Mouse (Mus musculus) embryonic facial prominence, embryonic 15.5 days (tissue): ENCODE measurements at regions not wholly inside any gene's neighbourhood (a gene's known extent, or its start where the extent isn't known, plus 50 kb on each side); places are given as distances from the start of the nearest gene placed in this dataset.

Source experiments
- ATAC-seq: fragments of 200-750 bp; cut with Nextera tagmentation; 2 replicates; pipeline ENCODE4 v1.8.0; 2017; ENCODE audit warnings: low read depth, moderate TSS enrichment; ENCODE audit not compliant: insufficient number of reproducible peaks, low FRiP score, low TSS enrichment
- H3K27ac ChIP-seq: fragments of 300-500 bp; sonication (generic); replicated peaks from 2 replicates; pipeline ENCODE4 v1.5.1; 2015; ENCODE audit warnings: mild to moderate bottlenecking, inconsistent platforms
- H3K27me3 ChIP-seq: fragments of 300-500 bp; sonication (generic); 2 replicates; pipeline ENCODE4 v1.6.1; 2015; ENCODE audit warnings: inconsistent platforms
- H3K36me3 ChIP-seq: fragments of 300-500 bp; sonication (generic); 2 replicates; pipeline ENCODE4 v1.6.1; 2015; ENCODE audit warnings: mild to moderate bottlenecking, inconsistent platforms
- H3K4me1 ChIP-seq: fragments of 300-500 bp; sonication (generic); 2 replicates; pipeline ENCODE4 v1.6.1; 2015; ENCODE audit warnings: inconsistent platforms
- H3K4me2 ChIP-seq: fragments of 300-500 bp; sonication (generic); replicated peaks from 2 replicates; pipeline ENCODE4 v1.6.1; 2015; ENCODE audit warnings: mild to moderate bottlenecking, inconsistent platforms
- H3K4me3 ChIP-seq: fragments of 300-500 bp; sonication (generic); replicated peaks from 2 replicates; pipeline ENCODE4 v1.5.1; 2015; ENCODE audit warnings: mild to moderate bottlenecking, inconsistent platforms
- H3K9ac ChIP-seq: fragments of 300-500 bp; sonication (generic); 2 replicates; pipeline ENCODE4 v1.6.1; 2015; ENCODE audit warnings: inconsistent platforms
- H3K9me3 ChIP-seq: fragments of 300-500 bp; sonication (generic); replicated peaks from 2 replicates; pipeline ENCODE4 v1.6.1; 2016; ENCODE audit warnings: inconsistent platforms
- WGBS: fragments of 180-500 bp; shearing (Covaris S2); methylation state at CpG from one replicate; pipeline ENCODE4 v1.1.7; 2015; 5-methylcytosine and 5-hydroxymethylcytosine counted together

- no peak overlapping the region for H3K4me3 ChIP-seq
- 77% methylated on average over 3 of the region's 3 CpGs for WGBS
- H3K4me2 ChIP-seq: no peak overlapping the region
- H3K4me1 ChIP-seq: 0 out of 2 replicates have a peak, but pooled peaks cover 4% of the 10 kb centered on the region
- no peak overlapping the region for H3K27ac ChIP-seq
- H3K9me3 ChIP-seq: no peaks in the 10 kb centered on the region
- no peak for ATAC-seq
- no peaks in the 10 kb centered on the region for H3K36me3 ChIP-seq
- no peak overlapping the region for H3K9ac ChIP-seq
- H3K27me3 ChIP-seq: no peaks in the 10 kb centered on the region
These were observed 110.2 kb downstream of the Chst1 start for GRCm38 (mm10) chr2:92709668-92710067.

GRCm38 (mm10) chr2:92711122-92711777, 111.7 kb downstream of the Chst1 start:
- H3K4me1 ChIP-seq: 0 out of 2 replicates have a peak, but pooled peaks cover 4% of the 10 kb centered on the region
- no peaks in the 10 kb centered on the region for H3K36me3 ChIP-seq
- H3K27me3 ChIP-seq: no peaks in the 10 kb centered on the region
- H3K27ac ChIP-seq: no peak overlapping the region
- H3K9me3 ChIP-seq: no peaks in the 10 kb centered on the region
- no peak overlapping the region for H3K4me3 ChIP-seq
- H3K9ac ChIP-seq: no peak overlapping the region
- H3K4me2 ChIP-seq: 0 out of 2 replicates have a peak overlapping the region, but pooled peaks have one; percentile 6
- no peak for ATAC-seq
- 29% methylated on average over 15 of the region's 15 CpGs for WGBS

GRCm38 (mm10) chr2:92712266-92713144, 113.0 kb downstream of the Chst1 start:
- ATAC-seq: no peak
- no peak overlapping the region for H3K4me2 ChIP-seq
- no peaks in the 10 kb centered on the region for H3K27me3 ChIP-seq
- H3K4me3 ChIP-seq: no peak overlapping the region
- no peak overlapping the region for H3K27ac ChIP-seq
- 51% methylated on average over 11 of the region's 11 CpGs for WGBS
- H3K36me3 ChIP-seq: no peaks in the 10 kb centered on the region
- no peaks in the 10 kb centered on the region for H3K9me3 ChIP-seq
- 0 out of 2 replicates have a peak, but pooled peaks cover 4% of the 10 kb centered on the region for H3K4me1 ChIP-seq
- H3K9ac ChIP-seq: no peak overlapping the region

GRCm38 (mm10) chr2:92717706-92718105, 118.2 kb downstream of the Chst1 start:
- H3K9me3 ChIP-seq: no peaks in the 10 kb centered on the region
- no peak overlapping the region for H3K4me2 ChIP-seq
- no peak overlapping the region for H3K9ac ChIP-seq
- H3K27me3 ChIP-seq: no peaks in the 10 kb centered on the region
- ATAC-seq: no peak
- no peak overlapping the region for H3K4me3 ChIP-seq
- H3K36me3 ChIP-seq: no peaks in the 10 kb centered on the region
- H3K4me1 ChIP-seq: no peaks in the 10 kb centered on the region
- WGBS: 65% methylated on average over 3 of the region's 3 CpGs
- no peak overlapping the region for H3K27ac ChIP-seq

GRCm38 (mm10) chr2:92721951-92722350, 122.4 kb downstream of the Chst1 start:
- Histone ChIP-seq H3K27ac (no peak overlapping the region), H3K4me3 (no peak overlapping the region), H3K27me3 (no peaks in the 10 kb centered on the region), H3K9ac (no peak overlapping the region), H3K4me2 (no peak overlapping the region), H3K9me3 (no peaks in the 10 kb centered on the region), H3K4me1 (no peaks in the 10 kb centered on the region), H3K36me3 (no peaks in the 10 kb centered on the region)
- 81% methylated on average over 3 of the region's 3 CpGs for WGBS
- ATAC-seq: no peak

- Histone ChIP-seq H3K27ac (no peak overlapping the region), H3K4me1 (no peaks in the 10 kb centered on the region), H3K4me3 (no peak overlapping the region), H3K4me2 (no peak overlapping the region), H3K36me3 (no peaks in the 10 kb centered on the region), H3K9me3 (no peaks in the 10 kb centered on the region), H3K27me3 (no peaks in the 10 kb centered on the region), H3K9ac (no peak overlapping the region)
- ATAC-seq: no peak
- whole genome bisulfite sequencing: 36% methylated on average over 9 of the region's 9 CpGs
These were observed 124.2 kb downstream of the Chst1 start for GRCm38 (mm10) chr2:92723618-92724263.

GRCm38 (mm10) chr2:92726640-92727039, 127.1 kb downstream of the Chst1 start:
- Histone ChIP-seq H3K4me3 (no peak overlapping the region), H3K27me3 (no peaks in the 10 kb centered on the region), H3K36me3 (no peaks in the 10 kb centered on the region), H3K27ac (no peak overlapping the region), H3K4me1 (no peaks in the 10 kb centered on the region), H3K4me2 (no peak overlapping the region), H3K9ac (no peak overlapping the region), H3K9me3 (no peaks in the 10 kb centered on the region)
- peak; percentile 30; the same call in 1 of the 2 replicates for ATAC-seq
- WGBS: 45% methylated on average over 7 of the region's 7 CpGs

GRCm38 (mm10) chr2:92727241-92727640, 127.7 kb downstream of the Chst1 start:
- no peaks in the 10 kb centered on the region for H3K9me3 ChIP-seq
- no peak overlapping the region for H3K4me3 ChIP-seq
- no peaks in the 10 kb centered on the region for H3K27me3 ChIP-seq
- ATAC-seq: peak; percentile 66; the same call in 1 of the 2 replicates
- no peaks in the 10 kb centered on the region for H3K4me1 ChIP-seq
- WGBS: 81% methylated on average over 2 of the region's 2 CpGs
- H3K4me2 ChIP-seq: no peak overlapping the region
- no peak overlapping the region for H3K9ac ChIP-seq
- H3K36me3 ChIP-seq: no peaks in the 10 kb centered on the region
- H3K27ac ChIP-seq: no peak overlapping the region

GRCm38 (mm10) chr2:92728388-92728787, 128.9 kb downstream of the Chst1 start:
- 66% methylated on average over 3 of the region's 3 CpGs for WGBS
- H3K9me3 ChIP-seq: no peaks in the 10 kb centered on the region
- no peak for ATAC-seq
- no peak overlapping the region for H3K4me2 ChIP-seq
- no peaks in the 10 kb centered on the region for H3K36me3 ChIP-seq
- H3K9ac ChIP-seq: no peak overlapping the region
- no peak overlapping the region for H3K27ac ChIP-seq
- no peak overlapping the region for H3K4me3 ChIP-seq
- H3K4me1 ChIP-seq: no peaks in the 10 kb centered on the region
- H3K27me3 ChIP-seq: no peaks in the 10 kb centered on the region

- Histone ChIP-seq H3K4me3 (no peak overlapping the region), H3K36me3 (no peaks in the 10 kb centered on the region), H3K4me2 (no peak overlapping the region), H3K4me1 (no peaks in the 10 kb centered on the region), H3K9me3 (no peaks in the 10 kb centered on the region), H3K27me3 (no peaks in the 10 kb centered on the region), H3K27ac (no peak overlapping the region), H3K9ac (no peak overlapping the region)
- 95% methylated on average over 6 of the region's 6 CpGs for WGBS
- ATAC-seq: no peak
These were observed 130.9 kb downstream of the Chst1 start for GRCm38 (mm10) chr2:92730371-92730770.

GRCm38 (mm10) chr2:92733403-92733802, 133.9 kb downstream of the Chst1 start:
- Histone ChIP-seq H3K4me3 (no peak overlapping the region), H3K9ac (no peak overlapping the region), H3K9me3 (no peaks in the 10 kb centered on the region), H3K4me1 (no peaks in the 10 kb centered on the region), H3K4me2 (no peak overlapping the region), H3K27me3 (no peaks in the 10 kb centered on the region), H3K36me3 (no peaks in the 10 kb centered on the region), H3K27ac (no peak overlapping the region)
- ATAC-seq: no peak
- 79% methylated on average over 1 of the region's 1 CpGs for WGBS
